Mouse (Mus musculus) brain, adult 10 weeks (tissue): ENCODE results near the gene Gm17467. TPM values are rescaled to one million over a fixed set of nuclear protein-coding genes. Genes with fewer than 3 reads are reported as not detected.

Source experiments
- polyA plus RNA-seq: library from polyadenylated mRNA; stranded (reverse); fragments of 350-450 nt; fragmentation: Illumina TruSeq; extraction: RNeasy Lipid Tissue Mini Kit (QIAGEN cat#74804); gene quantifications from one replicate; pipeline ENCODE4 v1.2.3, GENCODE M21; 2015; ENCODE audit warnings: low read depth, low replicate concordance

Gm17467 gene
- not detected for polyA plus RNA-seq

DNA sequence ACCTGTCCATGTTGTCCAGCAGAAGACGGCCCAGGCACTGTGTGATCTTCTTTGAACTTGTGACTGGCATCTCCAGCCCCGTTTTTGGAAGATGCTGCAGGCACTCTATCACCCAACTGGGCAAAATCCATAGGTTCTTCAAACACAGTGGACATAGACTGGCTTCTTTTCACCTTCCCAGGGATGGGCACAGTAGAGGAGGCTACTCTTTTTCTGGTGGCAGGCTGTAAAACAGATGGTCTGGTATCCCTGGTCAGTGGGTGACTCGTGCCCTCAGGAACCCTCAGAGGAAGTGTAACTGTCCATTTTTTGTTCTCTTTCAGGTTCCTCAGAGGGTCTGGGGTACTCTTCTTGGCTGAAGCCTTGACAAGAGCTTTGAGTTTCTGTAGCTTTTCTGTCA is at the start of gene Gm17467:
Gene Gm17467 (minus strand): TSS at position 101 of the 400 bp plus-strand sequence.

Other genes with a start within 250 kb of the Gm17467 start
- not detected for gene Cldn34c2, start 123.1 kb downstream of the Gm17467 start, polyA plus RNA-seq
- gene Cldn34c3, start 88.9 kb upstream of the Gm17467 start, polyA plus RNA-seq = not detected